Mouse (Mus musculus): Measurements from ENCODE around the gene Cyp2w1.

- TF ChIP-seq CTCF (IDR thresholded peaks at IDR 0.05 in 2 of 3, conservative IDR thresholded peaks at IDR 0.05 in 1 of 3; ENCODE audit: control insufficient read depth in 1 of 3, insufficient read depth in 1 of 3, low read depth in 2 of 3, low read length in 3 of 3, poor library complexity in 1 of 3, severe bottlenecking in 1 of 3) (no peak), SIN3A (IDR thresholded peaks at IDR 0.05; ENCODE audit: low read length) (no peak), TAL1 (IDR thresholded peaks at IDR 0.05; ENCODE audit: low read length) (no peak), CHD2 (IDR thresholded peaks at IDR 0.05; ENCODE audit: low read length) (no peak), EP300 (IDR thresholded peaks at IDR 0.05; ENCODE audit: low read depth in 1 of 2, low read length in 2 of 2) (no peak), E2F4 (IDR thresholded peaks at IDR 0.05; ENCODE audit: borderline replicate concordance, low read depth, low read length) (no peak), ELF1 (IDR thresholded peaks at IDR 0.05; ENCODE audit: low read depth, low read length) (no peak), HCFC1 (IDR thresholded peaks at IDR 0.05; ENCODE audit: low read depth, low read length) (no peak), RCOR1 (IDR thresholded peaks at IDR 0.05; ENCODE audit: low read depth, low read length) (no peak), ZC3H11A (IDR thresholded peaks at IDR 0.05; ENCODE audit: low read depth, low read length) (no peak), MXI1 (IDR thresholded peaks at IDR 0.05; ENCODE audit: low read depth, low read length) (no peak), POLR2A (IDR thresholded peaks at IDR 0.05; ENCODE audit: control insufficient read depth in 1 of 2, insufficient read depth in 1 of 2, low read depth in 1 of 2, low read length in 2 of 2, poor library complexity in 1 of 2) (no peak)
Measured at GRCm38 (mm10) chr5:139321331-139321730, 31.1 kb upstream of the Cyp2w1 start.

Measured in MEL (cell line).